Mouse (Mus musculus): Measurements from ENCODE around the gene Ugt1a9. TPM values are rescaled to one million over a fixed set of nuclear protein-coding genes. Genes with fewer than 3 reads are reported as not detected.
"Not testable (repeated sequence)": the region's sequence is repeated elsewhere in the genome, so short reads cannot be mapped to it uniquely, and the experiment has no call there.

The Ugt1a9 gene
- total RNA-seq, 2 experiments from 2014 or later = not detected

GRCm38 (mm10) chr1:88104667-88105430 is 34.2 kb downstream of the Ugt1a9 start:
- intact Hi-C loops (cut with DNase I) = no loop called here
- no peak for DNase-seq

- intact Hi-C loops (cut with DNase I) = no loop called here
- DNase-seq = no peak
Observed at GRCm38 (mm10) chr1:88105656-88106055, 35.1 kb downstream of the Ugt1a9 start.

GRCm38 (mm10) chr1:88109027-88109557 is 38.5 kb downstream of the Ugt1a9 start:
- DNase-seq; intact Hi-C loops (cut with DNase I): not testable (repeated sequence)

- DNase-seq; intact Hi-C loops (cut with DNase I): not testable (repeated sequence)
Observed at GRCm38 (mm10) chr1:88109604-88110003, 39.0 kb downstream of the Ugt1a9 start.

- intact Hi-C loops (cut with DNase I); DNase-seq: not testable (repeated sequence)
Observed at GRCm38 (mm10) chr1:88112769-88113168, 42.2 kb downstream of the Ugt1a9 start.

GRCm38 (mm10) chr1:88120550-88120949 is 50.0 kb downstream of the Ugt1a9 start:
- intact Hi-C loops (cut with DNase I); DNase-seq: not testable (repeated sequence)

- intact Hi-C loops (cut with DNase I); DNase-seq: not testable (repeated sequence)
Observed at GRCm38 (mm10) chr1:88121521-88121920, 50.9 kb downstream of the Ugt1a9 start.

- DNase-seq; intact Hi-C loops (cut with DNase I): not testable (repeated sequence)
Observed at GRCm38 (mm10) chr1:88125827-88126360, 55.3 kb downstream of the Ugt1a9 start.

- intact Hi-C loops (cut with DNase I); DNase-seq: not testable (repeated sequence)
Observed at GRCm38 (mm10) chr1:88129091-88129490, 58.5 kb downstream of the Ugt1a9 start.

- DNase-seq; intact Hi-C loops (cut with DNase I): not testable (repeated sequence)
Observed at GRCm38 (mm10) chr1:88130223-88130622, 59.6 kb downstream of the Ugt1a9 start.

GRCm38 (mm10) chr1:88133908-88134456 is 63.4 kb downstream of the Ugt1a9 start:
- intact Hi-C loops (cut with DNase I) = no loop called here
- DNase-seq = no peak

- intact Hi-C loops (cut with DNase I) = not testable (repeated sequence)
- DNase-seq = peak; percentile 26 to 38
Observed at GRCm38 (mm10) chr1:88134457-88135011, 63.9 kb downstream of the Ugt1a9 start, which contains the start of gene Ugt1a6a. TSS of gene Ugt1a6a (plus strand) at chr1:88134809.

- not testable (repeated sequence) for DNase-seq
Observed at GRCm38 (mm10) chr1:88135229-88135904, 64.8 kb downstream of the Ugt1a9 start.

GRCm38 (mm10) chr1:88136646-88137045 is 66.0 kb downstream of the Ugt1a9 start:
- no peak for DNase-seq
- intact Hi-C loops (cut with DNase I) = no loop called here

More at GRCm38 (mm10) chr1:88135229-88135904, 64.8 kb downstream of the Ugt1a9 start:
- intact Hi-C loops (cut with DNase I) = not testable (repeated sequence)

- no peak for DNase-seq
- intact Hi-C loops (cut with DNase I) = no loop called here
Observed at GRCm38 (mm10) chr1:88137264-88137663, 66.7 kb downstream of the Ugt1a9 start.

GRCm38 (mm10) chr1:88138145-88138544 is 67.5 kb downstream of the Ugt1a9 start:
- no peak for DNase-seq
- intact Hi-C loops (cut with DNase I) = no loop called here

- intact Hi-C loops (cut with DNase I) = not testable (repeated sequence)
Observed at GRCm38 (mm10) chr1:88140492-88140891, 69.9 kb downstream of the Ugt1a9 start.

GRCm38 (mm10) chr1:88143966-88144675 is 73.5 kb downstream of the Ugt1a9 start:
- DNase-seq = peak in 1 of 2 experiments; percentile 53
- intact Hi-C loops (cut with DNase I) = not testable (repeated sequence)

More at GRCm38 (mm10) chr1:88140492-88140891, 69.9 kb downstream of the Ugt1a9 start:
- DNase-seq = not testable (repeated sequence)

- intact Hi-C loops (cut with DNase I); DNase-seq: not testable (repeated sequence)
Observed at GRCm38 (mm10) chr1:88145278-88145677, 74.7 kb downstream of the Ugt1a9 start.

- DNase-seq; intact Hi-C loops (cut with DNase I): not testable (repeated sequence)
Observed at GRCm38 (mm10) chr1:88150133-88150532, 79.5 kb downstream of the Ugt1a9 start.

Data from heart, postnatal 36 days (tissue).